Mouse (Mus musculus) right cerebral cortex, postnatal 36 days (tissue): ENCODE data around the gene Rhox2f.
"Not testable (repeated sequence)": the region's sequence is repeated elsewhere in the genome, so short reads cannot be mapped to it uniquely, and the experiment has no call there.

Experiments used
- DNase-seq, 2 experiments: peaks; one replicate each; pipeline ENCODE4 v3.0.0; 2022; ENCODE audit warnings: low spot score in 2 of 2, mixed read lengths in 1 of 2

The Rhox2f gene

GRCm38 (mm10) chrX:37571105-37571504, at the start of gene Rhox2f:
Rhox2f (plus strand) TSS chrX:37571405.
- DNase-seq = not testable (repeated sequence)

- DNase-seq = not testable (repeated sequence)
These were observed 41.1 kb upstream of the Rhox2f start, which contains the start of gene Rhox2e for GRCm38 (mm10) chrX:37530152-37530551. Rhox2e (plus strand) TSS chrX:37530452.

- not testable (repeated sequence) for DNase-seq
These were observed 29.5 kb upstream of the Rhox2f start, which contains the start of gene Rhox3e for GRCm38 (mm10) chrX:37541719-37542118. Rhox3e (plus strand) TSS chrX:37542019.

DNA sequence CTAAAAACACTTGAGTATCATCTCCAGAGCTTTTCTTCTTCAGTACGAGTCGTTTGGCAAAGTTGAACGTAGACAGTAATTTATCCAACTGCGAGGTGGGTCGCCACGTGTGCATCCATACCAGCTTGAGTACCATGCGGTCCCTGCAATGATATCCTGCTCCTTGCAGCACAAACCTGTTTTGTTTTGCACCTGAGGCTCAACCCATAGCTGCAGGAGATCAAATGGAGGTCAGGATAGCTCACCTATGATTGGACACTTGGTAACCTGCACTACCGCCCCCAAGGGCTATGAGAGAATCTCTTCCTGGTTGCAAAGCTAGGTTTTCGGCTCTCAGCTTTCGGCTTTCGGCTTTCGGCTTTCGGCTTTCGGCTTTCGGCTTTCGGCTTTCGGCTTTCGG, 14.1 kb upstream of the Rhox2f start, which contains the start of gene Rhox4e:
TSS of gene Rhox4e (plus strand) at position 301 of the 400 bp plus-strand sequence.
- not testable (repeated sequence) for DNase-seq

DNA sequence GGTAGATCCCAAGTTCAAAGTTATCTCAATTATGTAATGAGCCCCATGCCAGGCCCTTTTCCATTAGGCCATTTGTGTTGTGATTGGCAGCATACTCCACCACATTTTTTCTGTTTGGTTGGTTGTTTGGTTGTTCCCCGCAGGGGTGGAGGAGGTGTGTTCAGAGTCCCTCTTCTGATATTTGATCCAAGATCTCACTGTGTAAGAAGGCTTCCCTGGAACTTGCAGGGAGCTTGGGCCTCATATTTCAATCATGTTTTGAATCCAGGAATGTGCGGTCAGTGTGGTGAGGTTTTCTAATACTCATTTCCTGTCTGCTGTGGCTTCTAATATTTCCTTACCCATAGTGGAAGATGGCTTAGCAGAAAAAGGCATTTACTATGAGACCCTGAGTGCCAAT, 1.4 kb downstream of the Rhox2f start:
- not testable (repeated sequence) for DNase-seq

DNA sequence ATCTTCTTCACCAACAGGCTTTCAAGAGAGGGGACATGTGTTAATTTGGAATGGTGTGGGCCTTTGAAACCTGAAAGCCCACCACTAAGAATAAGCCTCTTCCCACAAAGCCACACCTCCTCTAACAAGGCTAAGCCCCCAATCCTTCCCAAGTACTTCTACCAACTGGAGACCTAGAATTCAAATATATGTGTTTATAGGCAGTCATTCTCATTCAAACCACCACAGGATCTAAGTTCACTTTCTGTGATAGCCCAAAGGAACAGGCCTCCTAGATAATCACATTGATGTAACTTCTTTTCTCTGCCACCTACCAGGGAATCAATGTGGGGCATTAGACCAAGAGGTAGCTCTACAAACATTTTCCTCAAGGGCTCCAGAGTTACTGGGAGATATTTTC, 9.5 kb downstream of the Rhox2f start, which contains the start of gene Rhox3f:
TSS of gene Rhox3f (plus strand) at position 301 of the 400 bp plus-strand sequence.
- not testable (repeated sequence) for DNase-seq

- DNase-seq = not testable (repeated sequence)
These were observed 36.4 kb downstream of the Rhox2f start, which contains the start of gene Rhox4f for GRCm38 (mm10) chrX:37607604-37608003. Rhox4f (minus strand) TSS chrX:37607704.
